Mouse (Mus musculus) stomach, postnatal 0 days (tissue): ENCODE measurements around the gene Ttll6. TPM values are rescaled to one million over a fixed set of nuclear protein-coding genes. Genes with fewer than 3 reads are reported as not detected.
A peak's percentile ranks its signal among the peaks of the same experiment; 100 is the strongest.

Experiments
- ATAC-seq: fragments of 200-750 bp; cut with Nextera tagmentation; 2 replicates; pipeline ENCODE4 v1.8.0; 2017; ENCODE audit not compliant: low FRiP score, low TSS enrichment
- DNase-seq: peaks from one replicate; pipeline ENCODE4 v3.0.0-alpha.2; 2016; ENCODE audit warnings: low spot score
- H3K27ac ChIP-seq: fragments of 300-500 bp; sonication (generic); replicated peaks from 2 replicates; pipeline ENCODE4 v1.5.1; 2014; ENCODE audit warnings: mild to moderate bottlenecking, control low read depth
- H3K27me3 ChIP-seq: fragments of 300-500 bp; sonication (generic); 2 replicates; pipeline ENCODE4 v1.6.1; 2014; ENCODE audit warnings: low read length; ENCODE audit not compliant: control insufficient read depth, insufficient read depth
- H3K36me3 ChIP-seq: fragments of 300-500 bp; sonication (generic); 2 replicates; pipeline ENCODE4 v1.6.1; 2014; ENCODE audit warnings: low read length, mixed read lengths; ENCODE audit not compliant: control insufficient read depth, insufficient read depth
- H3K4me1 ChIP-seq: fragments of 300-500 bp; sonication (generic); replicated peaks from 2 replicates; pipeline ENCODE4 v1.6.1; 2014; ENCODE audit warnings: antibody characterized with exemption; ENCODE audit not compliant: control insufficient read depth, insufficient read depth
- H3K4me2 ChIP-seq: fragments of 300-500 bp; sonication (generic); replicated peaks from 2 replicates; pipeline ENCODE4 v1.6.1; 2014; ENCODE audit warnings: low read depth, mild to moderate bottlenecking, control low read depth, moderate library complexity
- H3K4me3 ChIP-seq: fragments of 300-500 bp; sonication (generic); 2 replicates; pipeline ENCODE4 v1.5.1; 2014; ENCODE audit warnings: low read depth, low read length, control low read depth
- H3K9ac ChIP-seq: fragments of 300-500 bp; sonication (generic); 2 replicates; pipeline ENCODE4 v1.6.1; 2014; ENCODE audit warnings: mild to moderate bottlenecking, low read length, control low read depth, mixed read lengths
- H3K9me3 ChIP-seq: fragments of 300-500 bp; sonication (generic); 2 replicates; pipeline ENCODE4 v1.6.1; 2016; ENCODE audit warnings: low read length; ENCODE audit not compliant: control insufficient read depth
- CTCF ChIP-seq: IDR thresholded peaks from 2 replicates; pipeline ENCODE4 v1.5.1; 2016; ENCODE audit warnings: antibody characterized with exemption, low read depth, mild to moderate bottlenecking, moderate library complexity
- EP300 ChIP-seq: optimal IDR thresholded peaks from 2 replicates; pipeline ENCODE3; 2016; ENCODE audit warnings: antibody characterized with exemption
- WGBS: fragments of 180-500 bp; shearing (Covaris S2); extraction: QIAGEN DNeasy Blood & Tissue Kit; methylation state at CpG from one replicate; pipeline ENCODE4 v1.1.7; 2014; 5-methylcytosine and 5-hydroxymethylcytosine counted together
- polyA plus RNA-seq: library from polyadenylated mRNA; unstranded; fragments of >200 nt; fragmentation: Nextera tagmentation; extraction: Ambion mirVana; gene quantifications from 2 replicates; pipeline ENCODE4 v1.2.1, GENCODE M21; 2015

Ttll6 gene
- polyA plus RNA-seq, result 0.12 and 0.13 TPM in 2 replicates

GRCm38 (mm10) chr11:96133239-96133865 lies at the start of gene Ttll6:
TSS of gene Ttll6 (plus strand) at chr11:96133786.
- Histone ChIP-seq H3K36me3 (no peaks in the 10 kb centered on the region), H3K4me1 (no peaks in the 10 kb centered on the region), H3K4me3 (no peak within 1 kb of the TSS), H3K9ac (no peak within 1 kb of the TSS), H3K27me3 (no peaks in the 10 kb centered on the region), H3K9me3 (no peaks in the 10 kb centered on the region), H3K4me2 (peak within 1 kb of the TSS; percentile 43), H3K27ac (no peak within 1 kb of the TSS)
- ATAC-seq, result peak; percentile 49
- DNase-seq, result peak; percentile 89
- TF ChIP-seq CTCF (peak; percentile 87), EP300 (no peak)
- 16% methylated on average over 16 of the region's 16 CpGs for WGBS

- 88% methylated on average over 6 of the region's 6 CpGs for WGBS
- no peaks in the 10 kb centered on the region for H3K4me1 ChIP-seq
- H3K27ac ChIP-seq, result no peak overlapping the region
- H3K27me3 ChIP-seq, result no peaks in the 10 kb centered on the region
- ATAC-seq (no peak), DNase-seq (no peak)
- TF ChIP-seq CTCF (no peak), EP300 (no peak)
- H3K9ac ChIP-seq, result no peak overlapping the region
- no peak overlapping the region for H3K4me3 ChIP-seq
- H3K4me2 ChIP-seq, result no peak overlapping the region
- H3K36me3 ChIP-seq, result no peaks in the 10 kb centered on the region
- no peaks in the 10 kb centered on the region for H3K9me3 ChIP-seq
These were observed 45.6 kb upstream of the Ttll6 start for GRCm38 (mm10) chr11:96087981-96088380.

GRCm38 (mm10) chr11:96091073-96091472 lies 42.5 kb upstream of the Ttll6 start:
- Histone ChIP-seq H3K4me2 (no peak overlapping the region), H3K27ac (no peak overlapping the region), H3K27me3 (no peaks in the 10 kb centered on the region), H3K36me3 (no peaks in the 10 kb centered on the region), H3K4me3 (no peak overlapping the region), H3K9ac (no peak overlapping the region), H3K4me1 (no peaks in the 10 kb centered on the region), H3K9me3 (no peaks in the 10 kb centered on the region)
- 62% methylated on average over 2 of the region's 2 CpGs for WGBS
- DNase-seq, result peak; percentile 52
- ATAC-seq, result no peak
- no peak for TF ChIP-seq EP300
- peak; percentile 77 for TF ChIP-seq CTCF

- TF ChIP-seq CTCF (no peak), EP300 (no peak)
- no peaks in the 10 kb centered on the region for H3K9me3 ChIP-seq
- no peak overlapping the region for H3K27ac ChIP-seq
- H3K9ac ChIP-seq, result no peak overlapping the region
- DNase-seq (no peak), ATAC-seq (no peak)
- peaks cover 3% of the 10 kb centered on the region; the same call in 1 of the 2 replicates for H3K4me1 ChIP-seq
- WGBS, result 28% methylated on average over 7 of the region's 7 CpGs
- H3K4me3 ChIP-seq, result no peak overlapping the region
- no peak overlapping the region for H3K4me2 ChIP-seq
- no peaks in the 10 kb centered on the region for H3K36me3 ChIP-seq
- H3K27me3 ChIP-seq, result no peaks in the 10 kb centered on the region
These were observed 40.8 kb upstream of the Ttll6 start for GRCm38 (mm10) chr11:96092674-96093291.

GRCm38 (mm10) chr11:96093361-96093760 lies 40.2 kb upstream of the Ttll6 start:
- Histone ChIP-seq H3K4me2 (no peak overlapping the region), H3K9me3 (no peaks in the 10 kb centered on the region), H3K36me3 (no peaks in the 10 kb centered on the region), H3K27me3 (no peaks in the 10 kb centered on the region), H3K9ac (no peak overlapping the region), H3K4me3 (no peak overlapping the region), H3K27ac (no peak overlapping the region), H3K4me1 (peaks cover 3% of the 10 kb centered on the region; the same call in 1 of the 2 replicates)
- DNase-seq (peak; percentile 68), ATAC-seq (0 out of 2 replicates have a peak, but pooled peaks have one; percentile 31)
- WGBS, result 9% methylated on average over 3 of the region's 3 CpGs
- TF ChIP-seq CTCF (peak; percentile 98), EP300 (no peak)

- Histone ChIP-seq H3K9me3 (no peaks in the 10 kb centered on the region), H3K27me3 (no peaks in the 10 kb centered on the region), H3K4me3 (no peak overlapping the region), H3K9ac (no peak overlapping the region), H3K4me2 (no peak overlapping the region), H3K4me1 (no peaks in the 10 kb centered on the region), H3K36me3 (no peaks in the 10 kb centered on the region), H3K27ac (no peak overlapping the region)
- no peak for ATAC-seq
- WGBS, result 46% methylated on average over 1 of the region's 1 CpGs
- DNase-seq, result no peak
- no peak for TF ChIP-seq CTCF
- no peak for TF ChIP-seq EP300
These were observed 25.2 kb upstream of the Ttll6 start for GRCm38 (mm10) chr11:96108376-96108775.
